Mouse (Mus musculus) hindbrain, embryonic 11.5 days (tissue): ENCODE results near the gene Galnt9. TPM values are rescaled to one million over a fixed set of nuclear protein-coding genes. Genes with fewer than 3 reads are reported as not detected.

Source experiments
- ATAC-seq: fragments of 200-750 bp; cut with Nextera tagmentation; 2 replicates; pipeline ENCODE4 v1.8.0; 2017; ENCODE audit warnings: mild to moderate bottlenecking, moderate TSS enrichment, moderate library complexity; ENCODE audit not compliant: low FRiP score
- DNase-seq: peaks from one replicate; pipeline ENCODE4 v3.0.0-alpha.2; 2015; ENCODE audit warnings: low spot score
- H3K27ac ChIP-seq: fragments of 300-500 bp; sonication (generic); 2 replicates; pipeline ENCODE4 v1.5.1; 2014; ENCODE audit warnings: mild to moderate bottlenecking, low read depth, low read length
- H3K27me3 ChIP-seq: fragments of 300-500 bp; sonication (generic); 2 replicates; pipeline ENCODE4 v1.6.1; 2014; ENCODE audit warnings: mild to moderate bottlenecking, low read length, moderate library complexity, mixed read lengths; ENCODE audit not compliant: control insufficient read depth, insufficient read depth
- H3K36me3 ChIP-seq: fragments of 300-500 bp; sonication (generic); 2 replicates; pipeline ENCODE4 v1.6.1; 2014; ENCODE audit warnings: mild to moderate bottlenecking, low read length, moderate library complexity, mixed read lengths; ENCODE audit not compliant: control insufficient read depth, insufficient read depth
- H3K4me1 ChIP-seq: fragments of 300-500 bp; sonication (generic); replicated peaks from 2 replicates; pipeline ENCODE4 v1.6.1; 2014; ENCODE audit warnings: low read length, mixed read lengths; ENCODE audit not compliant: control insufficient read depth, insufficient read depth
- H3K4me2 ChIP-seq: fragments of 300-500 bp; sonication (generic); replicated peaks from 2 replicates; pipeline ENCODE4 v1.6.1; 2014; ENCODE audit warnings: mild to moderate bottlenecking, low read depth, low read length
- H3K4me3 ChIP-seq: fragments of 300-500 bp; sonication (generic); 2 replicates; pipeline ENCODE4 v1.5.1; 2014; ENCODE audit warnings: low read depth, low read length
- H3K9ac ChIP-seq: fragments of 300-500 bp; sonication (generic); 2 replicates; pipeline ENCODE4 v1.6.1; 2014; ENCODE audit warnings: low read depth, low read length
- H3K9me3 ChIP-seq: fragments of 300-500 bp; sonication (generic); 2 replicates; pipeline ENCODE4 v1.6.1; 2016; ENCODE audit warnings: low read length; ENCODE audit not compliant: control insufficient read depth
- WGBS: fragments of 180-500 bp; shearing (Covaris S2); extraction: QIAGEN DNeasy Blood & Tissue Kit; methylation state at CpG from one replicate; pipeline ENCODE4 v1.1.7; 2014; 5-methylcytosine and 5-hydroxymethylcytosine counted together
- polyA plus RNA-seq: library from polyadenylated mRNA; unstranded; fragments of >200 nt; fragmentation: Nextera tagmentation; extraction: Ambion mirVana; gene quantifications from 2 replicates; pipeline ENCODE4 v1.2.1, GENCODE M21; 2014

Gene Galnt9
- polyA plus RNA-seq, 1 experiment from 2014 or later, result 4.3 TPM

DNA sequence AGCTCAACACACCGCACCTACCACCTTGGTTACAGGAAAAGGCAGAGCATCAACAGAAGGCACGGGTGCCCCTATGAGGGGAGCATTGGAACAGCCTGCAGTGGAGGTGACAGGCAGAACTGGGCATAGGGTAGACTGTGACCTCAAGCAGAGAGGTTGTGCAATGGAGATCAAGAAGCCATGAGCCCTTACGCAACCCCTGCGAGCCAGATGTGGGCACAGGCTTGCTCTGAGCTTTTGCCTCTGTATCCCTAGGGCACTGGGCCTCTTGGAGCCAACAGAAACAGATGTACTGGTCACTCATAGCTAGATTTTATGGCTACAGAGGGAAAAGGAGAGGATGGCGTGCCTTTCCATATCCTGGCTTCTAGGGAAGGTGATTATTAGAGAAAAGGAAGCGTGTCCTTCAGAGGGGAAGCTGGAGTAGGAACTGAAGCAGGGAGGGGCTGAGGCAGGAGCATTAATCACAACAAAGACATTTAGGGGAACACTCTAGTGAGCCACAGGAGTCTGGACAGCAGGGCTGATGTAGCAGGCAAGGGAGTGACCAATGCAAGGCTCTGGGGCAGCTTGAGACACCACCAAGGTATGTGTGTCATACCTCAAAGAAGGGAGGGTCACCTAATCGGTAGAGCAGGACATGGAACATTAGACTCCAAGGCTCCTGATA, 59.0 kb downstream of the Galnt9 start:
- no peak overlapping the region for H3K9ac ChIP-seq
- H3K27me3 ChIP-seq, result no peaks in the 10 kb centered on the region
- H3K4me1 ChIP-seq, result no peaks in the 10 kb centered on the region
- WGBS, result 86% methylated on average over 7 of the region's 7 CpGs
- ATAC-seq (no peak), DNase-seq (no peak)
- H3K9me3 ChIP-seq, result no peaks in the 10 kb centered on the region
- H3K36me3 ChIP-seq, result no peaks in the 10 kb centered on the region
- no peak overlapping the region for H3K27ac ChIP-seq
- no peak overlapping the region for H3K4me3 ChIP-seq
- no peak overlapping the region for H3K4me2 ChIP-seq

DNA sequence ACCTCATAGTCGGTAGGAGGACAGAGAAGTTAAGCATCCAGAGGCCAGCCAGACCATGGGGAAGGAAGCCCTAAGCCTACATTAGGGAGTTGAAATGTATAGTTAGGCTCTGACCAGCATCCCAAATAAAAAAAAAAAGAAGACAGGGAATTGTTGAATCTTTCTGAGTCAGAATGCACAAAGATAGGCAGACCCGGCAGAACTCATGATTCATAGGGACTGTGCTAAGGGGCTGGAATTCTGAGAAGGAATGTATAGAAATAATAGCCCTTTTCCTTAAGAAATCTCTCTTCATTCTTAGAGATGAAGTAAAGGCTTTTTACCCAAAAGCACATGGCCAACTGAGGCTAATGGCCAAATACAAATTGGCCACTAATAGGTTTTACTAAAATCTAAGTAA, 60.2 kb downstream of the Galnt9 start:
- H3K9me3 ChIP-seq, result no peaks in the 10 kb centered on the region
- no peaks in the 10 kb centered on the region for H3K36me3 ChIP-seq
- H3K27ac ChIP-seq, result no peak overlapping the region
- H3K4me1 ChIP-seq, result no peaks in the 10 kb centered on the region
- no peak for DNase-seq
- 91% methylated on average over 2 of the region's 2 CpGs for WGBS
- no peak overlapping the region for H3K9ac ChIP-seq
- H3K4me2 ChIP-seq, result no peak overlapping the region
- no peak for ATAC-seq
- no peak overlapping the region for H3K4me3 ChIP-seq
- H3K27me3 ChIP-seq, result no peaks in the 10 kb centered on the region

DNA sequence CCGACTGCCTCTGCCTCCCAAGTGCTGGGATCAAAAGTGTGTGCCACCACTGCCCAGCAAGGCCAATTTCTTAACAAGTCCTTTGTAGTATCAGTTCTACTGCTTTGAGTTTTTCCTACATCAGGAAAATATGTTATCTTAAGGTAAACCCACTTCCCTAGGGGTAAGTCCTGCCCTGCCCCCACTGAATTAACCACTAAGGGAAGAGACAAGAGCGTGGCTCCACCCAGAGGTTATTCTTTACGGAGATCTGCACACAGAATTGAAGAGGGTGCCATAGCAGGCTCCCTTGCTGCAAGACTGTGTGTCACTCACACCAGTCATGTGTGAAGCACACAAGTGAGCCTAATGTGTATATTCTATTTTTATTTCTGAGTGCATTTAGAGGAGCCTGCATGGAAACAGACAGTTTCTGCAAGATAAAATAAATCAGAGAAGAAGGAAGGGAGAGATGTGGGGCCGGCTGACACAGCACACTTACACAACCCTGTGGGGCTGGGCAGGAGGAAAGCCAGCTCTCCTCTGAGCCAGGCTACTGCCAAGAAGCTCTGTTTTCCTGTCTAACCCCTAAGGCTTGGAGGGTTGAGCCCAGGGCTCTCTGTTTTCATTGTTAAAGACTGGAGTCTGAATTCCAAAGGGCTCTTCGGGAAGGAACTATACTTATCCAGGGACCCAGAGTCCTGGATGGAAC, 61.5 kb downstream of the Galnt9 start:
- Histone ChIP-seq H3K36me3 (no peaks in the 10 kb centered on the region), H3K4me1 (no peaks in the 10 kb centered on the region), H3K9me3 (no peaks in the 10 kb centered on the region), H3K4me2 (no peak overlapping the region), H3K27me3 (no peaks in the 10 kb centered on the region), H3K9ac (no peak overlapping the region), H3K4me3 (no peak overlapping the region), H3K27ac (no peak overlapping the region)
- ATAC-seq (no peak), DNase-seq (no peak)
- 64% methylated on average over 5 of the region's 5 CpGs for WGBS

DNA sequence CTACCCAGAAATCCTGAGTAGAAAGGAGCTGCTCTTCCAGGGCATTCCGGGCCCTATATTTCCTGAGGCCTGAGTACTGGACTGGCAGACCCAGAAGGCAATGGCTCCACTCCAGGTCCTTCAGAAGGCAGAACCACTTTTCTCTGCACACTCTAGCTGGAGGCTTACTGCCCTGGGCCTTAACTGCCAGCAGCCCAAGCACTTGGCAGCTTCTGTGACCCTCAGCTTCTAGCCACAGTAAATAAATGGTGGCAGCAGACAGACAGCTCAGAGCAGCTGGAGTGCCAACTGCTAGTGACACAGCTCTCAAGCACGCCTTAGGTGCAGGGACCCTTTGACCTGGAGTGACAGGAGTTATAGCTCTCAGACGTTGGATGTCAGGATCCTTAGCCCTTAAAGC, 63.6 kb downstream of the Galnt9 start:
- Histone ChIP-seq H3K9ac (no peak overlapping the region), H3K27ac (no peak overlapping the region), H3K4me1 (no peaks in the 10 kb centered on the region), H3K4me2 (no peak overlapping the region), H3K4me3 (no peak overlapping the region), H3K36me3 (no peaks in the 10 kb centered on the region), H3K27me3 (no peaks in the 10 kb centered on the region), H3K9me3 (no peaks in the 10 kb centered on the region)
- ATAC-seq, result no peak
- WGBS, result 77% methylated on average over 3 of the region's 3 CpGs
- DNase-seq, result no peak

DNA sequence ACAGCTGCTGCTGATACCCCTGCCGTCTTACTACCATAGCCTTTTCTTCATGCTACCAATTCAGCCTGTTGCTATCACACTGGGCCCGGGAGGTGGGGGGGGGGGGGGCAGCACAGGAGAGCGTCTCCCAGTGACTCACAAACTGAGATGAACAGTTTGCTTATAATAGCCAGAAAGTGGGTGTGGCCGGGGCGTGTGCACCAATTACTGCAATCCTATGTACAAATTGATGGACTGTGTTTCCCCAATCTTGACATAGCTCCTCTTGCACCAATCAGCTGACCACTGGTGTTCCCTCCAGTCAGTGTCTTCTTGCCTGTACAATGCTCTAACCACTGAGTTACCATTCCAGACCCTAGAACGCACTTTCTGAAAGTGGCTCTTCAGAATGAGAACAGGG, 64.2 kb downstream of the Galnt9 start:
- H3K27me3 ChIP-seq, result no peaks in the 10 kb centered on the region

DNA sequence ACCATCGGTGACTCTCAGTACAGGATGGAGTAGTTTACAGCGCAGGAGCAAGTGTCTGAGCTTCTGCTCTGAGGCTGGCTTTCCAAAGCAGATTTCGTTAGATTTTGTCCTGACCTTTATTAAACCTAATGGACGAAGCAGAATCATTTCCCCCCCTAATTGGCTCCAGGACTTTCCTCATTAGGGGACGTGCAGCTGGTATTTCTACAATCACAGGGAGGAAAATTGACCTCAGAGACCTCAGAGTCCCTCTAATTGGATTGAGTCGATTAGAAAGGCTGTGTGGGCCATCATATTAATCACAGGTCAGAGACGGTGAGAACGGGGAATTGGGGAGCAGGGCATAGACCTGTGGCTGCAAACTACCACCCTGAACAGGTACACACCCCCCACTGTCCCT, 64.8 kb downstream of the Galnt9 start:
- Histone ChIP-seq H3K27me3 (no peaks in the 10 kb centered on the region), H3K4me1 (no peaks in the 10 kb centered on the region), H3K36me3 (no peaks in the 10 kb centered on the region), H3K9me3 (no peaks in the 10 kb centered on the region), H3K4me3 (no peak overlapping the region), H3K9ac (no peak overlapping the region), H3K4me2 (no peak overlapping the region), H3K27ac (no peak overlapping the region)
- DNase-seq (no peak), ATAC-seq (no peak)
- WGBS, result 71% methylated on average over 8 of the region's 8 CpGs

More for the DNA sequence above, 64.2 kb downstream of the Galnt9 start:
- no peak overlapping the region for H3K4me3 ChIP-seq
- WGBS, result 88% methylated on average over 6 of the region's 6 CpGs
- H3K4me1 ChIP-seq, result no peaks in the 10 kb centered on the region
- ATAC-seq, result no peak
- H3K4me2 ChIP-seq, result no peak overlapping the region
- DNase-seq, result no peak
- H3K36me3 ChIP-seq, result no peaks in the 10 kb centered on the region
- H3K27ac ChIP-seq, result no peak overlapping the region
- no peak overlapping the region for H3K9ac ChIP-seq
- no peaks in the 10 kb centered on the region for H3K9me3 ChIP-seq

DNA sequence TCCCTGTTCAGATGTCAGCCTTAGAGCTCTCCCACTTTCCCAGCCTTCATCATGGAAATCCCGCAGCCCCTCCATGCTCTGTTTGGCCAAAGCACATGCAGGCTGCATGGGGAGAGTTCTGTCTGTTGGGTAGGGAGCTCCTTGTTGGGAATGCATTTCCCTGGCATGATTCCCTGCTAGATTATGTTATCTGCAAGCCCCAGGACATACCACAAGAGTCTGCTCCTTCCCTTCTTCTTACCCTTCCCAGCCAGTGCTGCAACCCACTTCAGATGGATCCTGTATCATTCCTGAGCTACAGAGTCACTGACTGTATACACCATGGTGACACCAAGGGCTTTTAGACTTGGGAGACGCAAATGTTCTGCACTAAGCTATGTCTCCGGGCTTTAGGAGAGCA, 65.3 kb downstream of the Galnt9 start:
- Histone ChIP-seq H3K9ac (no peak overlapping the region), H3K4me2 (no peak overlapping the region), H3K27ac (no peak overlapping the region), H3K4me3 (no peak overlapping the region), H3K9me3 (no peaks in the 10 kb centered on the region), H3K36me3 (no peaks in the 10 kb centered on the region), H3K4me1 (no peaks in the 10 kb centered on the region), H3K27me3 (no peaks in the 10 kb centered on the region)
- DNase-seq (no peak), ATAC-seq (no peak)
- 83% methylated on average over 3 of the region's 3 CpGs for WGBS

DNA sequence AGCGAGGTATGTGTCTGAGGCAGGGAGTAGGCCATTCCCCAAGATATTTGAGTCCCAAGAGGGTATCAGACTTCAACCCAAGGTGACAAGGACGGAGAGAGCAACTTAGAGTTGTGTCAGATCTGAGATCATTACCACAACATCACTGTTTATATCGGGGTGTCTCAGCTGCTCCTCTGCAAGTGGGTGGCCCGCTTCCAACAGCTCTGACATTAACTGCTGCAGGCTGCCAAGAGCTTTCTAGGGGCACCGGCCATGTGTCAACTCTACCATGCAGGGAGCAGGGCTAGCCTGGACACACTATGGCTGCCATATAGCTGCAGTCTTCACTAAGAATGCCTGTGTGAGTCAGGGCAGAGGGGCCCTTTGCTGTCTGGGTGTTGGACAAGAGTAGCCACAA, 65.7 kb downstream of the Galnt9 start:
- Histone ChIP-seq H3K27me3 (no peaks in the 10 kb centered on the region), H3K4me3 (no peak overlapping the region), H3K4me2 (no peak overlapping the region), H3K27ac (no peak overlapping the region), H3K36me3 (no peaks in the 10 kb centered on the region), H3K9ac (no peak overlapping the region), H3K9me3 (no peaks in the 10 kb centered on the region), H3K4me1 (no peaks in the 10 kb centered on the region)
- 75% methylated on average over 5 of the region's 5 CpGs for WGBS
- no peak for ATAC-seq
- no peak for DNase-seq

DNA sequence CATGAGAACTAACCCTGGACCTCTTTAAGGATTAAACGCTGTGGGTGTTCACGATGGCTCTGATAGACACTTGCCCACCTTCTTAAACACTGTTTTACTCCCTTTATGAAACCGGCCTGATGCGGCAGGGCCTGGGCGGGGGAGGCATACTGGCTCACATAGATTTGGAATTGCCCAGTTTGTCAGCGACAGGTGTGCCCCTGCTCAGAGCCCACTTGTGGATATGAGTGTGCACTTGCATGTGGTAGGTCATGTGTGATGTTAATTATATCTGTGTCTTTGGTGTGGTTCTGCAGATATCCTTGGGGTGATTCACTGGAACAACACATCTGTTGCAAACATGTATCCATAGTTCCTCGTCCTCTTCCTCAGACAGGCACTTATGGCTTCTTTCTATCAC, 66.3 kb downstream of the Galnt9 start:
- no peaks in the 10 kb centered on the region for H3K4me1 ChIP-seq
- no peaks in the 10 kb centered on the region for H3K27me3 ChIP-seq
- 90% methylated on average over 7 of the region's 7 CpGs for WGBS
- no peak overlapping the region for H3K4me3 ChIP-seq
- no peaks in the 10 kb centered on the region for H3K9me3 ChIP-seq
- no peaks in the 10 kb centered on the region for H3K36me3 ChIP-seq
- no peak overlapping the region for H3K4me2 ChIP-seq
- no peak overlapping the region for H3K9ac ChIP-seq
- DNase-seq (no peak), ATAC-seq (no peak)
- H3K27ac ChIP-seq, result no peak overlapping the region
